Mouse (Mus musculus): ENCODE data around the gene Hal.

Hal gene

GRCm38 (mm10) chr10:93488828-93489226 is 259 bp downstream of the Hal start:
- Histone ChIP-seq H3K36me3 (ENCODE audit: control insufficient read depth, insufficient read depth, low read length, poor library complexity, severe bottlenecking) (no peaks in the 10 kb centered on the region), H3K27me3 (ENCODE audit: control insufficient read depth, insufficient read depth, low read length, poor library complexity, severe bottlenecking) (no peaks in the 10 kb centered on the region; the same call in 1 of the 2 replicates)
- no peak for DNase-seq (ENCODE audit: low read depth, low spot score)

DNA sequence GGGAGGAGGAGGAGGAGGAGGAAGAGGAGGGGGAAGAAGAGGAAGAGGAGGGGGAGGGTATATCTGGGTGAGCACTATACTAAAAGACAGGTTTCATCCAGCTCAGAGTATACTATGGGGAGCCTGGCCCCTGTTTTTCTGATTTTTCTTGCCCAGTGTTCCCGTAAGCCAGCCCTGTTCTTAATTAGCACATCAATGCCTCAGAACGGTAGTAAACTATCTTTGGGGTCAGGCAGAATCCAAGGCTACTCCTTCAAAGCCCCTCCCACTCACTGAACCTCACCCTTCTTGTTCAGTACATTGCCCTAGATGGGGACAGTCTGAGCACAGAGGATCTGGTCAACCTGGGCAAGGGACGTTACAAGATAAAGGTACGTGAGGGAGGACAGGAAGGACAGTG is 1.9 kb downstream of the Hal start:
- no peak for DNase-seq (ENCODE audit: low read depth, low spot score)
- H3K27me3 ChIP-seq (ENCODE audit: control insufficient read depth, insufficient read depth, low read length, poor library complexity, severe bottlenecking) = no peaks in the 10 kb centered on the region; the same call in 1 of the 2 replicates
- no peaks in the 10 kb centered on the region for H3K36me3 ChIP-seq (ENCODE audit: control insufficient read depth, insufficient read depth, low read length, poor library complexity, severe bottlenecking)

- Histone ChIP-seq H3K36me3 (ENCODE audit: control insufficient read depth, insufficient read depth, low read length, poor library complexity, severe bottlenecking) (no peaks in the 10 kb centered on the region), H3K27me3 (ENCODE audit: control insufficient read depth, insufficient read depth, low read length, poor library complexity, severe bottlenecking) (no peaks in the 10 kb centered on the region)
- DNase-seq (ENCODE audit: low read depth, low spot score) = no peak
Measured at GRCm38 (mm10) chr10:93500864-93501263, 12.3 kb downstream of the Hal start.

DNA sequence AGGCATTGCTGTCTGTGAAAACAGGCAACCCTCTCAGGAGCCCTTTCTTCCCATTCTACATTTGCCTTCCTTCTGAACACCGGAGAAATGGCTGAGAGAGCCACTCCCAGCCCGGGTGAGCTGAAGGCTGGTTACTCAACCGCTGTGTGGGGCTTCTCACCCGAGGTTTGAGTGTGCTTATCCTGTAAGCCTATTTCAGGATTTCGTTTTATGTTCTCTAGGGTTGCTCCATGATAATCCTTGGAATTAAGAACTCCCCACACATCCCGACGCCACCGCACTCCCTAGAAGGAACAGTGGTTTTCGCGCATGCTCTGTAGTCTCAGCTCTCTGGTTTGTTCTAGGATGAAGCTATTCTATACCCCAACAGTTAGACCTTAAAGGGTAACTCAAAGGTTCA is 12.8 kb downstream of the Hal start:
- Histone ChIP-seq H3K27me3 (ENCODE audit: control insufficient read depth, insufficient read depth, low read length, poor library complexity, severe bottlenecking) (no peaks in the 10 kb centered on the region), H3K36me3 (ENCODE audit: control insufficient read depth, insufficient read depth, low read length, poor library complexity, severe bottlenecking) (no peaks in the 10 kb centered on the region)
- no peak for DNase-seq (ENCODE audit: low read depth, low spot score)

GRCm38 (mm10) chr10:93508383-93508970 is 19.9 kb downstream of the Hal start:
- H3K27me3 ChIP-seq (ENCODE audit: control insufficient read depth, insufficient read depth, low read length, poor library complexity, severe bottlenecking) = no peaks in the 10 kb centered on the region
- DNase-seq (ENCODE audit: low read depth, low spot score) = no peak
- no peaks in the 10 kb centered on the region for H3K36me3 ChIP-seq (ENCODE audit: control insufficient read depth, insufficient read depth, low read length, poor library complexity, severe bottlenecking)

DNA sequence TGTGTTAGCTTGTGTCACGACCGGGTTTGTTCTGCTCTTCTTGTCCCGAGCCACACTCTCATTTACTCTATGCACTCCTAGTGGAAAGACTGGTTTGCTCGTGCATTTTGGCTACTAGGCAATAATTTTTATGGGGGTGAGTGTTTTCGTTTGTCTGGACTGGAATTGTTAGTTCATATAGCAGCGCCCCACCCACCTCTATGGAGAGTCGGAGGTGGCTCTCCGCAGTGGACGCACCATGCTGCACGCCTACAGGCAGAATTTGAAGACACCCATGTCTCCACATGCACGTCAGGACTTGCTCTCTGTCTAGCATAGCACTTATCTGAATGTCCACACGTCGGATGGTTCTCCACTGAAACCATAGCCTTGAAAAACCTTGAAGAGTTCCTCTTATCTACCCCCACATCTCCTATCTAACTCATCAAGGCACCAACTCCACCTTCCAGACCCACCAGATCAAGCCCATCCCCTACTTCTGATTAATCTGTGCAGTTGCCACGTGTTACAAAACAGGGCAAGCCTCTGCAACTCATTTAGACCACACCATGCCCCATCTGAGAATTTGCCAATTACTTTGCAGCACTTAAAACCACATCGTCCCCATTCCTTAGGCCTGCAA is 21.1 kb downstream of the Hal start:
- H3K36me3 ChIP-seq (ENCODE audit: control insufficient read depth, insufficient read depth, low read length, poor library complexity, severe bottlenecking) = no peaks in the 10 kb centered on the region
- DNase-seq (ENCODE audit: low read depth, low spot score) = no peak
- no peaks in the 10 kb centered on the region for H3K27me3 ChIP-seq (ENCODE audit: control insufficient read depth, insufficient read depth, low read length, poor library complexity, severe bottlenecking)

DNA sequence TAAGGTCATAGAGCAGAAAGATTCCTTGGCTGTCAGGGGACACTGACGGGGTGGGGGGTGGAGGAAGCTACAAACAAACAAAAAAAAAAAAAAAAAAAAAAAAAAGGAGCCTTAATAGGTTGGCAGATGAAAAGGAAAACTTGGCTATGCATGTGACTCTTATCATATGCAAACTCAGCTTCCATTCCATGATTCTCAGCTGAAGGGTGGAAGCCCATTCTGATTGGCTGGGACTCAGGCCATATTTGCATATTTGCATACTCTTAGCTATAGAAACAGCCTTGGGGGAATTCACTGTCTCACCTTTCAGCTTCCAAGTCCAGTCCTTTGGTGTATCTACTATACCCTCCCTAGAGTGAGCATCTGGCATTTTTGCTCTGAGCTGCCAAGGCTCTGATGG is 26.9 kb downstream of the Hal start:
- H3K36me3 ChIP-seq (ENCODE audit: control insufficient read depth, insufficient read depth, low read length, poor library complexity, severe bottlenecking) = no peaks in the 10 kb centered on the region
- DNase-seq (ENCODE audit: low read depth, low spot score) = no peak
- no peaks in the 10 kb centered on the region for H3K27me3 ChIP-seq (ENCODE audit: control insufficient read depth, insufficient read depth, low read length, poor library complexity, severe bottlenecking)

DNA sequence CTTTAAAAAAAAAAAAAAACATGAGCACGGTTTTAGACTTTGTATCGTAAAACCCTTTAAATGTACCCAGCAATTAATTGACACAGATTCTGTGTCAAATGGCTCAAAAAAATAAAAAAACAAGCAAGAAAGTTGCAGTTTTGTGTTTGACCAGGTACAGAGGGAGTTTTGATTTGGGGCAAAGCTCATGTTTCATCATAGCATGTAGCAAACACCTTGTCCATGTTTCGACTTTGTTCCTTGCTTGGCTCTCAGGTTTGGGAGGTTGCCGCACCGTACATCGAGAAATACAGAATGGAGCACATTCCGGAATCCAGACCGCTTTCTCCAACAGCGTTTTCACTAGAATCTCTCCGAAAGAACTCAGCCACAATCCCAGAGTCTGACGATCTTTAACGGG is 27.4 kb downstream of the Hal start:
- Histone ChIP-seq H3K36me3 (ENCODE audit: control insufficient read depth, insufficient read depth, low read length, poor library complexity, severe bottlenecking) (no peaks in the 10 kb centered on the region), H3K27me3 (ENCODE audit: control insufficient read depth, insufficient read depth, low read length, poor library complexity, severe bottlenecking) (no peaks in the 10 kb centered on the region)
- no peak for DNase-seq (ENCODE audit: low read depth, low spot score)

GRCm38 (mm10) chr10:93517754-93518153 is 29.2 kb downstream of the Hal start:
- no peak for DNase-seq (ENCODE audit: low read depth, low spot score)
- H3K36me3 ChIP-seq (ENCODE audit: control insufficient read depth, insufficient read depth, low read length, poor library complexity, severe bottlenecking) = no peaks in the 10 kb centered on the region

DNA sequence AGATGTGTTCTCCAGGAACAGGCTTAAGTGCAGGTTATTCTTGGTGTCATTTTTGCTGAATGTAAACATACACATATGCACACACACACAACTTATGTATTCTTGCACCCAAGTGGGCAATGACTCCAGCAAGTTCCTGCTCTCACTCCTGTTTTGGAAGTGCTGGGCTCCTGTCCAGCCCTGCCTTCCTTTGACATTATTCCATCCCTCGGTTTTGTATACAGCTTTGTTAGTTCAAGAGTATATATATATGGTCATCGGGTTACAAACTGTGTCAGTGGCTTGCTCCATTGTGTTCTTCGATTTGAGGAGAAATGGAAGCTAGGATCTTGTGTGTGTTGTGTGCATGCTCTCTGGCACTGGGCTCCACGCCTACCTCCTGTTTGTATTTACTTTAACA is 29.6 kb downstream of the Hal start:
- no peak for DNase-seq (ENCODE audit: low read depth, low spot score)
- Histone ChIP-seq H3K27me3 (ENCODE audit: control insufficient read depth, insufficient read depth, low read length, poor library complexity, severe bottlenecking) (no peaks in the 10 kb centered on the region), H3K36me3 (ENCODE audit: control insufficient read depth, insufficient read depth, low read length, poor library complexity, severe bottlenecking) (no peaks in the 10 kb centered on the region)

More at GRCm38 (mm10) chr10:93517754-93518153, 29.2 kb downstream of the Hal start:
- H3K27me3 ChIP-seq (ENCODE audit: control insufficient read depth, insufficient read depth, low read length, poor library complexity, severe bottlenecking) = no peaks in the 10 kb centered on the region

DNA sequence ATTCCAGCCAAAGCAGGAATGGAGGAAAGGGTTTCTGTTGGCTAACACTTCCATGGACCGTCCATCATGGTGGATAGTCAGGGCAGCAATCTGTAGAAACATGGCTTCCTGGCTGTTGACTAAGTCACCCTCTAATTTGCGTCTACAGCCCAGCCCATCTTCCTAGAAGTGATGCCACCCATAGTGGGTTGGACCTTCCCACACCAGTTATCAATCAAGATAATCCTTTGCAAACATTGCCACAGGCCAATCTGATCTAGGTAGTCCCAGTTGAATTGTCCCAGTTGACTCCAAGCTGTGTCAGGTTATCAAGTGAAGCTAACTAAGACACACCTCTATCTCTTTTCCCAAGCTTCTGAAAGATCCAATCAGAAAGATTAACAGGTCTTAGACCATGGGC is 30.1 kb downstream of the Hal start:
- Histone ChIP-seq H3K36me3 (ENCODE audit: control insufficient read depth, insufficient read depth, low read length, poor library complexity, severe bottlenecking) (no peaks in the 10 kb centered on the region), H3K27me3 (ENCODE audit: control insufficient read depth, insufficient read depth, low read length, poor library complexity, severe bottlenecking) (no peaks in the 10 kb centered on the region)
- DNase-seq (ENCODE audit: low read depth, low spot score) = no peak

- Histone ChIP-seq H3K36me3 (ENCODE audit: control insufficient read depth, insufficient read depth, low read length, poor library complexity, severe bottlenecking) (no peaks in the 10 kb centered on the region), H3K27me3 (ENCODE audit: control insufficient read depth, insufficient read depth, low read length, poor library complexity, severe bottlenecking) (no peaks in the 10 kb centered on the region)
- no peak for DNase-seq (ENCODE audit: low read depth, low spot score)
Measured at GRCm38 (mm10) chr10:93519159-93519558, 30.6 kb downstream of the Hal start.

GRCm38 (mm10) chr10:93519756-93520155 is 31.2 kb downstream of the Hal start:
- DNase-seq (ENCODE audit: low read depth, low spot score) = no peak
- Histone ChIP-seq H3K27me3 (ENCODE audit: control insufficient read depth, insufficient read depth, low read length, poor library complexity, severe bottlenecking) (no peaks in the 10 kb centered on the region), H3K36me3 (ENCODE audit: control insufficient read depth, insufficient read depth, low read length, poor library complexity, severe bottlenecking) (no peaks in the 10 kb centered on the region)

- H3K27me3 ChIP-seq (ENCODE audit: control insufficient read depth, insufficient read depth, low read length, poor library complexity, severe bottlenecking) = no peaks in the 10 kb centered on the region
- H3K36me3 ChIP-seq (ENCODE audit: control insufficient read depth, insufficient read depth, low read length, poor library complexity, severe bottlenecking) = no peaks in the 10 kb centered on the region
- no peak for DNase-seq (ENCODE audit: low read depth, low spot score)
Measured at GRCm38 (mm10) chr10:93520994-93521393, 32.4 kb downstream of the Hal start.

- no peaks in the 10 kb centered on the region; the same call in 1 of the 2 replicates for H3K27me3 ChIP-seq (ENCODE audit: control insufficient read depth, insufficient read depth, low read length, poor library complexity, severe bottlenecking)
- H3K36me3 ChIP-seq (ENCODE audit: control insufficient read depth, insufficient read depth, low read length, poor library complexity, severe bottlenecking) = no peaks in the 10 kb centered on the region
- DNase-seq (ENCODE audit: low read depth, low spot score) = no peak
Measured at GRCm38 (mm10) chr10:93525329-93525728, 36.8 kb downstream of the Hal start.

DNA sequence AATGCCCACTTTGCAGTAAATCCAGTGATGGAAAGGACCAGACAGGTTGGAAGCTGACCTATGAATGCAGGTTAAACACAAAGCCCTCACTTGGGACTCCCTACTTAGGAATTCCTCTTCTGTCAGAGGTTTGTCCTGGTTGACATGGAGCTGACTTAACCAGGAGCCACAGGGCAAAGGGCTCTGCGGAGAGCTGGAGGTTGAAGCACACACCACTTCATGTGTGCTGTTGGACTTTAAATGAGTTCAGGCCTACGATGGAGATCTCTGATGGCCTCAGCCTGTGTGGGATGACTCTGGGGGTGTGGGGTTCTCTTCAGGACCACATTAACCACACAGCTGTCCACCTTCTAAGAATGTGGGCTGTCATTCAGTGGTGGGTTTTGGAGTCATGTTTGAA is 49.7 kb downstream of the Hal start:
- H3K27me3 ChIP-seq (ENCODE audit: control insufficient read depth, insufficient read depth, low read length, poor library complexity, severe bottlenecking) = no peaks in the 10 kb centered on the region
- DNase-seq (ENCODE audit: low read depth, low spot score) = no peak
- no peaks in the 10 kb centered on the region for H3K36me3 ChIP-seq (ENCODE audit: control insufficient read depth, insufficient read depth, low read length, poor library complexity, severe bottlenecking)

All from splenic B cell, adult 2 months (primary cell).